Mouse (Mus musculus) lung, postnatal 0 days (tissue): ENCODE data around the gene Slitrk1.

Experiments used
- CTCF ChIP-seq: IDR thresholded peaks from 2 replicates; pipeline ENCODE4 v1.5.1; 2016; ENCODE audit warnings: antibody characterized with exemption, mild to moderate bottlenecking
- EP300 ChIP-seq: IDR thresholded peaks from 2 replicates; pipeline ENCODE4 v1.6.1; 2016; ENCODE audit warnings: antibody characterized with exemption, mild to moderate bottlenecking, control low read depth

DNA sequence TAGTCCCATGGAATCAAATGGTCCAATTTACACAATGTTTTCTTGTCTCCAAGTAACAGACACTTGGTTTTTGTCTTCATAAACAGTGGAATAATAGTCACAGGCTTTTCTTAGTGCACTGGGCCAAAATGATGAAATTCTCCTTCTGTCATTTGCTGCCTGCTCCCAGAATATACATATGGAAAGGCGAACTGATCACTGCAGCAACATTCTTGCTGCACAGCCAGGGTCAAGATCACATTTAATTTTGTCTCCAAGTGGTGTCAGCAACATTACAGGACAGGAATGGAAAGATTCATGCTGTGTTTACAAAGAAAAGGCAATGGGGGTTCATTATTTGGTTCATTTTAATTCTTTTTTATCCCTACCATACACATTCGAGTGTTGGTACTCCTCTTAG lies 18.5 kb downstream of the Slitrk1 start:
- TF ChIP-seq CTCF (no peak), EP300 (0 out of 2 replicates have a peak, but pooled peaks have one; percentile 17)
